Mouse (Mus musculus): Measurements from ENCODE around the gene Dpy19l3. TPM values are rescaled to one million over a fixed set of nuclear protein-coding genes. Genes with fewer than 3 reads are reported as not detected.

Gene Dpy19l3
- total RNA-seq, 2 experiments from 2014 or later: 80.3 to 84.7 TPM

DNA sequence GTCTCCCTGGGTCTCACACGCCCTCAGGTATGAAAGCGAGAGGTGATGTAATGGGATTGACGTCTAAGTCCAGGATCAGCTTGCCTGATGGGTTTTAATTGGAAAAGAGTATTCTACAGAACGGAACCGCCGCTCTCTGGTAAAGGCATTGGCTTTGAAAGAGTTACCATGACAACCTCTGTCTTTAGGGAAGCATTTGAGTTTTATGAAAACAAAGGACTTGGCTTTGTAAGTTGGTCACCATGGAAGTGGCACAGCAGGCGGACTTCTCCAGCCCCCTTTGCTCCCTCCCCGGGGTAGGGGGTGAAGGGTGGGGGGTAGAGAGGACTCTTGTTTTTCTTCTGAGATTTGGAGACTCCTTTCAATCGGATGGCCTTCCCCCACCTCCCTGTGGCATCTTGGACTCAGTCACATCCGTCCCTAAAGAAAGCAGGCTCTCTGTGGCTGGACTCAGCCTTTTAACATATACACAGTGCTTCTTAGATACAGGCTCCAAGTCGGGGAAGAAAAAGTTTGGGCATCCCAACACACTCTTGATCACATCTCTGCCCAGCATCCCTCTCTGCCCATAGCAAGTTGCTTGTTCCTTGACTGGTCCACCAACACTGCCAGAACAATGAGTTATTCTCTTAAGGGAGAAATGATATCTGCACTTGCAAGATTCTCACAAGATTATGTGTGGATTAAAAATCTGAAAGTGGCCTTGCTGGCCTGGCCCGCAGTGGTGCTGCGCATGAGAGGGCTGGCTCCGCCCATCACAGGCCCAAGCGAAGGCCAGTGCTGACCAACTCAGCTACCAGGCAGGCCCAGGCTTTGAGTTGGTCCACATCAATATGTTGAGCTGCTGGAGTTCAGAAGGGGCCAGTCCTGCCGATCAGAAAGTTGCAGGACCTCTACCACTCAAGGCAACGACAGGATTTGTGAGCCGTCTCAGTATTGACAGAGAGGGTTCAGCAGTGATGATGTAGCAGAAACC, 85.9 kb downstream of the Dpy19l3 start:
- Histone ChIP-seq H3K4me3 (no peak overlapping the region), H3K27ac (peak overlapping the region; percentile 67)
- DNase-seq (ENCODE audit: low spot score in 2 of 2): peak in 1 of 2 experiments; percentile 51
- TF ChIP-seq CTCF (conservative IDR thresholded peaks at IDR 0.05): no peak

DNA sequence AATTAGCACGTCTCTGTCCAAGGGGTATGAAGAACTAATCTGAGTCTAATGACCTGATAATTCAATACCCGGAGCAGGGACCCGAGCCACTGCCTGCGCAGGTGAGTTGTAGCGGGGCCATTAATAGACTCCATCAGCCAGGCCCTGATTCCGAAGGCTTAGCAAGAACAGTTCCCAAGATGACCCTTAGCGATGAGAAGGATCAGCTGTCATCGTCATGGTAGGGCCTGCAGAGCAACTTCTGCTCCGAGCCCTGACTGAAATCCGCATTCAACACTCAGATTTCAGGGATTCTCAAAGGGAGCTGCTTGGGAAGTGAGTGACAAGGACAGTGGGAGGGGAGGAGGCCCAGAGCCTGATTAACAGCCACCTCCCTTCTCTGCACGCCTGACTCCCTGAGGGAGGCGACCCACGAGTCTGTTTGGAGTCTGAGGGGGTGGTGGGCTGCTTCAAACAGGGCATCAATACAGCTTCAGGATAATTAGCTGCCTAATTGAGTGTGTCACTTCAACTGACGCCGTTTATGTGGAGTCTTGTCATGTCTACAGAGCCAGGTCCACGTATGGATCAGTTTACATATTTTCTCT, 90.4 kb downstream of the Dpy19l3 start:
- DNase-seq (ENCODE audit: low spot score in 2 of 2): no peak
- no peak for TF ChIP-seq CTCF (conservative IDR thresholded peaks at IDR 0.05)
- Histone ChIP-seq H3K4me3 (no peak overlapping the region), H3K27ac (no peak overlapping the region)

DNA sequence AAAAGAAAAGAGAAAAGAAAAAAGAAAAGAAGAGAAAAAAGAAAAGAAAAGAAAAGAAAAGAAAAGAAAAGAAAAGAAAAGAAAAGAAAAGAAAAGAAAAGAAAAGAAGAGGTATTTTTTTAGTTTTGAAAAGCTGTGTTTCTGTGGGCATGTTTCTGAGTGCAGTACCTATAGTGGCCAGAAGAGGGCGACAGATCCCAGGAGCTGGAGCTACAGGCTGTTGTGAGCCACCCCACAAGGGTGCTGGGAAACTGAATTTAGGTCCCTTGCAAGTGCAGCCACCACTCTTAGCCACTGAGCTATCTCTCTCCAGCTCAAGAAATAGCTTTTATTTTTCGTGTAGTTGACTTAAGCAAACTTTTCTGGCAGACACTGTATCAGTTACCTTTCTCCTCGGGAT, 95.1 kb downstream of the Dpy19l3 start:
- Histone ChIP-seq H3K27ac (no peak overlapping the region), H3K4me3 (no peak overlapping the region)
- no peak for DNase-seq (ENCODE audit: low spot score in 2 of 2)
- peak; percentile 86 for TF ChIP-seq CTCF (conservative IDR thresholded peaks at IDR 0.05)

DNA sequence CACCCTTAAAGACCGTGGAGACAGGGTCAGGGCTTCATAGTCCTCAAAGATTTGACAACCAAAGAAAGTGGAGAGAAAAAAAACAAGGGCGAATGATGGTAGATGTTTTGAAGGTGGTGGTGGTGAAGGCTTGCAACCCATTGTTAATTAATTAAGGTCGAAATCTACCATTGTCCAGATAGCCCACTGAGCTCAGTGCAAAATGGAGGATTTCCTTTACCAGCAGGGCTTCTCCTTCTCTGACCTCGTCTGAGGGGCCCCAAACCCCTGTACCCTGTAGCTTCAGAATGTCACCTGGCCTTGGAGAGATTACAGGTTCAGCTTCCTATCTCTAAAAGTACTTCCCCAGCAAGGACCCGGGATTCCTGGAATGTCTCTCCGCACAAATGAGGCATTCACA, 96.4 kb downstream of the Dpy19l3 start:
- no peak overlapping the region for H3K27ac ChIP-seq
- no peak for DNase-seq (ENCODE audit: low spot score in 2 of 2)
- TF ChIP-seq CTCF (conservative IDR thresholded peaks at IDR 0.05): no peak
- H3K4me3 ChIP-seq: no peak overlapping the region

DNA sequence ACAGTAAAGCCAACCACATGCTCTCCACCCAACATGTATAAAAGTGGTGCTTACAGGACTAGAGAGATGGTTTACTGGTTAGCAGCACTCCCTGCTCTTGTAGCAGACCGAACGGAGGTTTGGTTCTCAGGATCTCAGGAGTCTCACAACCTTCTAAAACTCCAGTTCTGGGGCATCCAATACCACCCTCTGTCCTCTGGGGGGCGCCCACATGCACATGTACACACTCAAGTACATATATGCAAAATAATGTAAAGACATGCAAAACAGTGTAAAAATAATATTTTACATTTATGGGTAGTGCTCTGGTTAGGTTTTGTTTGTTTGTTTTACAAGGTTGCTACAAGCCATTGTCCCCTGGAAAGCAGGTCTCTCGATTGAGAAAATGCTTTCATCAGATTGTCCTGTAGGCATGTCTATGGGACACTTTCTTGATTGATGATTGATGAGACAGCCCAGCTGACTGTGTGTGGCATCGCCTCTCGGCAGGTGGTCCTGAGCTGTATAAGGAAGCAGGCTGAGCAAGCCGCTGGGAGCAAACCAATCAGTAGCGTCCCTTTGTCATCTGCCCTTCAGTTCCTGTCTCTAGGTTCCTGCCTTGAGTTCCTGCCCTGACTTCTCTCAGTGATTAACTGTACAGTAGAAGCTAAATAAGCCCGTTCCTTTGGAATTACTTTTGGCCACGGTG, 102.5 kb downstream of the Dpy19l3 start:
- no peak for DNase-seq (ENCODE audit: low spot score in 2 of 2)
- TF ChIP-seq CTCF (conservative IDR thresholded peaks at IDR 0.05): peak; percentile 69
- H3K27ac ChIP-seq: no peak overlapping the region
- no peak overlapping the region for H3K4me3 ChIP-seq

DNA sequence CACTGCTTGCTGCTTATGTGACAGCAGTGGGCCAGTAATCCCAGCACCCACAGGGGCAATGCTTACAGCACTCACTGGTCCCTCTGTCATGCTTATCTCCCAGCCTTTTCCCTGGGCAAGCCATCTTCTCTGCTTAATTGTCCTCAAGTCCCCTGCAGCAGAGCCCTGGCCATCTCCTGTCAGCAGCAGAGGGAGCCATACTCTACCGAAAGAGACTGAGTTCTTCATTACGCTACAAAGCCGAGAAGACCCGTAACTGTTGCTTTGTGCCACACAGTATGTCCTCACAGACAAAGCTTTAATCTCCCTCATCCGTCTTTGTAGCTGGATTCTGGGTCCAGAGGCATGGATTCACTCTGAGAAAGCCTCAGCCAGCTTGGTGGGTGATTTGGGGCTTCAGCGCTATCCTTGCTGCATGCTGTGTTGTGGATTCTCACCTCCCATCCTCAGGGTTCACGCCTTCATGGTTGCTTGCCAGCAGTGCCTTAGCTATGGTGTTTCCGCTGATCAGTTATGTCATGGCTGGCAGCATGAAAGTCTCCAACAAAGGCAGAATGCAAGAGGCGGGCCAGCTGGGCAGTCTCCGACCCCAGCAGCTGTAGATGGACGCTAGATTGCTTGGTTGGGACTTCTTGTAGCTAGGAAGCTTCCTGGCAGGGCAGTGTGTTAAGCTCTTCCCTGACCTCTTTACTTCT, 103.4 kb downstream of the Dpy19l3 start:
- TF ChIP-seq CTCF (conservative IDR thresholded peaks at IDR 0.05): peak; percentile 88
- Histone ChIP-seq H3K27ac (peak overlapping the region; percentile 32; the same call in 1 of the 2 replicates), H3K4me3 (peak overlapping the region; percentile 41)
- DNase-seq (ENCODE audit: low spot score in 2 of 2): peak; percentile 68 to 69

DNA sequence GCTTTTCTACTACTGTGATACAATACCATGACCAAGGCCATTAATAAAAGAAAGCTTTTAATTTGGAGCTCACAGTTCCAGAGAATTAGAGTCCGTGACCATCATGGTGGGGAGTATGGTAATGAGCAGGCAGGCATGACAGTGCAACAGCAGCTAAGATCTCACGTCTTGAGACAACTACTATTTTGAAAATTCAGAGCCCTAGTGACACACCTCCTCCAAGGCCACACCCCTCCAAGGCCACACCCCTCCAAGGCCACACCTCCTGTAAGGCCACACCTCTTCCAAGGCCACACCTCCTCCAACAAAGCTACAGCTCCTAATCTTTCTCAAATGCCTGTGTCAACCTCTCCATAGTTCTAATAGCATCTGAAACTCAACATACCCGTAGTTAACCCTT, 105.2 kb downstream of the Dpy19l3 start:
- no peak overlapping the region for H3K4me3 ChIP-seq
- DNase-seq (ENCODE audit: low spot score in 2 of 2): no peak
- no peak for TF ChIP-seq CTCF (conservative IDR thresholded peaks at IDR 0.05)
- no peak overlapping the region for H3K27ac ChIP-seq

DNA sequence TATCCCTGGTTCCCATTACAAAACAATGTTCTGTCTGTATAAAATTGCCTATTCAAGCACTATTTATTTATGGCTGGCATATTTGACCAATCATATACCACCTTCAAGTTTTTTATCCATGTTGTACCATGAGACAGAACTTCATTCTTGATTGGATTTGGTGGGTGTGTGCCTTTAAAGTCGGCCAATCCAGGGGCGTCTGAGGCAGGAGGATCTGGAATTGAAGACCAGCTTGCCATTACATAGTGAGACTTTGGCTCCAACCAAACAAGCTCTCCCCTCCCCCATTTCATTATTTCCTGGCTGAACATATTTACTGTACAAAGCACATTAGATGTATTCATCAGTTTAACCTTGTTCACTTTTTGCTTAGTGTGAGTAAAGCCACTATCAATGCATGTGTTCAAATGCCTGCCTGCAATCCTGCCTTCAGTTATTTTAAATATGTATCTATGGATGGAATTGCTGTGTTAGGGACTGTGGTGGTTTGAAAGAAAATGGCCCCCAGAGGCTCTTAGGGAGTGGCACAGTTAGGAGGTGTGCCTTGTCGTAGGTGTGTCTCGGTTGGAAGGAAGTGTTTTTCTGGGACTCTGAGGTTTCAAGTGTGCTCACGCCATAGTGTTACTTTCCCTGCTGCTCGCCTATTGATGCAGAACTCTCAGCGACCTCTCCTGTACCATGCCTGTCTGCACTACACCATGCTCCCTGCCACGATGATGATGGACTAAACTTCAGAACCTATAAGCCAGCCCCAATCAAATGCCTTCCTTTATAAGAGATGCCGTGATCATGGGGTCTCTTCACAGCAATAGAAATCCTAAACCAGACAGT, 105.8 kb downstream of the Dpy19l3 start:
- H3K27ac ChIP-seq: no peak overlapping the region
- TF ChIP-seq CTCF (conservative IDR thresholded peaks at IDR 0.05): no peak
- no peak overlapping the region for H3K4me3 ChIP-seq
- no peak for DNase-seq (ENCODE audit: low spot score in 2 of 2)

DNA sequence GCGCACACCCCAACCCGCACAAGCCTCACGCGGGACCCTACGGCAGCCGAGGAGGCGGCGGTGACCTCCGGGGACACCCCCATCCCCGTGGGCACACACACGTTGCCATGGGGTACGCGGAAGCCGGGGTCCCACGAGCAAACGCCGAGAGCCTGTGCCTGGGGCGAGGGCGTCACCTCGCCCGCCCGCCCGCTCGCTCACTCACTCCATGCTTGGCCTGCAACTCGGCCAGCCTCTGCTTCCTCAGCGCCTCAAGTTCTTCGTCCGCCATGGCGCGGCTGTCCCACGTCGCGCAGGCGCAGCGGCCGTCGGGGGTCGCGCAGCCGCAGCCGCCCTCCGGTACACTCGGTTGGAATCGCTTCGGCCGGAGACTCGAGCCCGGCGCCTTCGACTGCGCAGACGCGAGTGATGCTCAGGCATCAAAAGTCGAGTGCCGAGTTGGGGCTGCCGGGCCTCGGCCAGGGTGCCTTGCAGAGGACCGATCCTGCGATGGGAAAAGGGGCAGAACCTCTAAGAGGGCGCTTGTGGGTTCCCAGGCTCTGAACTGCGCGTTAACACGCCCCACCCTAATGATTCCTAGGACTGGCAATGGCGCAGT, 107.1 kb downstream of the Dpy19l3 start, which contains the start of gene Pdcd5:
Pdcd5 (minus strand) TSS at position 421 of the 598 bp plus-strand sequence.
- peak; percentile 96 to 99 for DNase-seq (ENCODE audit: low spot score in 2 of 2)
- Histone ChIP-seq H3K4me3 (peak within 1 kb of the TSS; percentile 92), H3K27ac (peak within 1 kb of the TSS; percentile 86)
- peak; percentile 24; the same call in 1 of the 2 replicates for TF ChIP-seq CTCF (conservative IDR thresholded peaks at IDR 0.05)

DNA sequence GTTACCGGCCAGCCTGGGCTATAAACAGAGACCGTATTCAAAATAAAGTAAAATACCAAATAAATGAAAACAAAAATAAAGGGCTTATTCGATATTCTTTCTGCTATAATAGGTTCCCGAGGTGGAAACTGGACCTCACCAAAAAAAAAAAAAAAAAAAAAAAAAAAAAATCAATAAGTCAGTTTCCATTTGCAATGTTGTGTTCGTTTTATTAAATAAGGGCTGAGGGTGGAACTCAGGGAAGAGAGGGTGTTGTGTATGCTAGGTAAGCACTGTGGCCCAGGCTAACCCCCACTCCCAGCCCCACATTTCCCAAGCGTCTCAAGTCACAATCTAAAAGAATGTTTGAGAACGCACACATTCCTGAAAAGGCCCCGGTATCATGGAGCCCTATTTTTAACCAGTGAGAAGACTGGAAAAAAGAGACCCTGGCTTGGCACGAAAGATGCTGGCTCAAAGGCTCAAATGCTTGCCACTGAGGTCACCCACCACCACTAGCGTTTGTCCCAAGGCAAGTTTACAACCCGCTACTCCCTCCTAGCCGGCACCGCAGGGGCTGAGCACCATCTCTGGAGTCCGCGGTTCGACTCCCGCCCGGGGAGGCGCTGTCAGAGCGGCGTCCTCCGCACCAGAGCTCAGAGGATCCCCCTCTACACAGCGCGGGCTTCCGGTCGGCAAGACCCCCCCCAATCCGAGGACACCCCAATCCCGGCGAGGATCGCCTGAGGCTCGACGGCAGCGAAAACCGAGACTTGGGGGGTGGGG, 107.8 kb downstream of the Dpy19l3 start:
- H3K27ac ChIP-seq: peak overlapping the region; percentile 86
- H3K4me3 ChIP-seq: peak overlapping the region; percentile 92
- peak in 1 of 2 experiments; percentile 22 for DNase-seq (ENCODE audit: low spot score in 2 of 2)
- no peak for TF ChIP-seq CTCF (conservative IDR thresholded peaks at IDR 0.05)

DNA sequence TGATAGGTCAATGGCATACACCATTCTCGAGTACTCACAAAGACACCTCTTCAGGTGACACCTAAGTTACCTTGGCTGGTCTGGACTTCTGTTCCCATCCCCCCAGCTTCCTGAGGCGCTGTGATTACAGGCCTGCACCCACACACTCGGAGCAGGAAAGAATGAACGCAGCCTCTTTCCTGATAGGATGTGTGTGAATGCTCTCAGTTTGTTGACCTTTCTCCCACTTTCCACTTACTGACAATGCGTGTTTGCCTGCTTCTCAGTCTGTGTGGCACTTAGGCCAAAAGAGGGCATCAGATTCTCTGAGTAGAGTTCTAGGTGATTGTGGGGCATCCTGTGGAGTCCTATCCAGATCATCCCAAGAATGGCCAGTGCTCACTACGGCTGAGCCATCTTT, 114.2 kb downstream of the Dpy19l3 start:
- no peak overlapping the region for H3K27ac ChIP-seq
- H3K4me3 ChIP-seq: no peak overlapping the region
- TF ChIP-seq CTCF (conservative IDR thresholded peaks at IDR 0.05): no peak
- DNase-seq (ENCODE audit: low spot score in 2 of 2): no peak

All from layer of hippocampus, adult 2 months (tissue).